Mouse (Mus musculus): ENCODE data around the gene Edc4. TPM values are rescaled to one million over a fixed set of nuclear protein-coding genes. Genes with fewer than 3 reads are reported as not detected.

Edc4 gene
- polyA plus RNA-seq, 1 experiment from 2014 or later: 50.9 TPM

DNA sequence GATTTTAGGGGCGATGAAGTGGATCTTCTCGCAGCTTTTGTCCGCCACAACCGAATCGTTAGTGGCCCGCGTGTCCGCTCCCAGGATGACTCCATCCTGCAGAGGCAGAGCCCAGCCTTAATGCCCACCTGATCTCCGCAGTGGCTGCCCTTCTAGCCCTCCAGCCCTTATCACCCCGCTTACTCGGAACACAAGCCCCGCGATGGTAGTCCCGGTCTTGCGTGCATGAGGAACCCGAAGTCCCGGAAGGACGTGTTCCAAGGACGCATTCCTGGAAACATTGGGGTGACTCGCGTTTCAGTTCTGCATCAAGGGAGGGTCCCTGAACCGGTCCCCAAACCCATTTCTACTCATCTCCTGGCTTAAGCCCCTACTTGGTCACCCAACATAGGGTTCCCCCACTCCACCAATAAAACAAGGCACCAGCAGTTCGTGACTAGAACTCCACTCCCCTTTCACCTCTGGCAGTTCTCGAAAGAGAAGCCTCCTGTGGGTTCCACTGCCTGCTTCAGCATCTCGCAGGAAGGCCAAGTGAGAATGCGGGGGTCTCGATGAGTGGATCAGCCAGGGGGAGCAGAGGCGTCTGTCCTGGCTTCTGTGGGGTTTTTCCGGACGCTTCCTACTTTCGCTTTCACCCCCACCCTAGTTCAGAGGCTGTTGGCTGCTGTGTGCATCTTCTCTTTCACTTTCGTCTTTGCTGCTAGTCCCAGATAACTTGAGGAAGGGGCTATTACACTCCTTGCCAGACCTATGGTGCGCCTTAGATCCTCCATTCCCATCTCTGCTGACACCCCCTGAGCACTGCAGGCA lies 57.0 kb downstream of the Edc4 start:
- DNase-seq (ENCODE audit: low read depth, low spot score) (no peak), ATAC-seq (peak; percentile 2)
- no peaks in the 10 kb centered on the region for H3K27me3 ChIP-seq
- CTCF ChIA-PET: interaction anchor here (0.6 to 1.0 kb wide), 2 partner anchors 10 to 21 kb away, joined by 3 read pairs; no protein-coding TSS in a partner anchor
- in situ Hi-C loops (cut with MboI; ENCODE audit: low pct_unique_long_range_greater_than_20kb): loop anchor here (5.0 to 10.0 kb wide), 2 partner anchors 105 to 223 kb away; no protein-coding TSS in a partner anchor
- no peak for TF ChIP-seq CTCF (IDR thresholded peaks at IDR 0.05)
- POLR2A ChIA-PET: interaction anchor here (0.5 to 1.2 kb wide), 4 partner anchors 8 to 107 kb away, joined by 3 to 4 read pairs (median 3); no protein-coding TSS in a partner anchor

DNA sequence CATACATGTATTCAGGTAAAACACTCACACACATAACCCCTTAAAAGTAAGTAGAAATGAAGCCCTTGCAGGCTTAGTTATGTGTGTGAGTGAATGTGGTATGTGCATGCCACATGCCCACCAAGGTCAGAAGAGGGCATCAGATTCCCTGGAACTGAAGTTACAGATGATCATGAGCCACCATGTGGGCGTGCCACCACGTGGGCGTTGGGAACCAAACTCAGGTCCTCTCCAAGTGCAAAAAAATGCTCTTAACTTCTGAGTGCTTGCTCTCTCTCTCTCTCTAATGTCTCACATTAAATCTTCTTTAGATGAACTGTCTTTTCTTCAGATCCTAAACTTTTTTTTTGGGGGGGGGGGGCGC lies 57.6 kb downstream of the Edc4 start, which contains the start of gene Psmb10:
Gene Psmb10, minus strand, starts transcription at position 139 of the 364 bp plus-strand sequence.
- POLR2A ChIA-PET: interaction anchor here (0.6 to 1.0 kb wide), 5 partner anchors 9 to 341 kb away, joined by 3 to 6 read pairs (median 3); no protein-coding TSS in a partner anchor
- TF ChIP-seq CTCF (IDR thresholded peaks at IDR 0.05): no peak
- in situ Hi-C loops (cut with MboI; ENCODE audit: low pct_unique_long_range_greater_than_20kb): loop anchor here (5.0 to 10.0 kb wide), 2 partner anchors 106 to 223 kb away; no protein-coding TSS in a partner anchor
- ATAC-seq: no peak
- no peak for DNase-seq (ENCODE audit: low read depth, low spot score)
- CTCF ChIA-PET: interaction anchor here (0.6 to 1.0 kb wide), 3 partner anchors 9 to 26 kb away, joined by 3 read pairs; no protein-coding TSS in a partner anchor
- H3K27me3 ChIP-seq: no peaks in the 10 kb centered on the region

DNA sequence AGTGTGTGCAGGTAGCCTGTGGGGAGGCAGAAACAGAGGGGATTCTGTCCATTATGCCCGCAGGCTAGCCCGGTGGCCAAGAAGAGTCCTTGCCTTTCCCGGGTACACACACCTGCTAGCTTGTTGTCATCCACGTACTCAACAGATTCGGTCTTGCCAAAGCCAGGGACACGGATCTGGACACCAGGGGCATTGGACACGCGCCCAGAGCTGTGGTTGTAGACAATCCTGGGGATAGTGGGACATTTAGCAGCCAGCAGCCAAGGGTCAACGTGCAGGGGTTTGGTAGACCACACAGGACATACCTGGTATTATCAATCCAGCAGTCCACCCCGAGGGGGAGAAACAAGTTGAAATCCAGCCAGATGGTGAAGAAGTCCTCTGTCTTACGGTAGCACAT lies 61.3 kb downstream of the Edc4 start:
- no peak for ATAC-seq
- ChIA-PET POLR2A (no interaction called here), CTCF (interaction anchor here (1.3 kb wide), 1 partner anchor 13 kb away, joined by 4 read pairs; no protein-coding TSS in a partner anchor)

DNA sequence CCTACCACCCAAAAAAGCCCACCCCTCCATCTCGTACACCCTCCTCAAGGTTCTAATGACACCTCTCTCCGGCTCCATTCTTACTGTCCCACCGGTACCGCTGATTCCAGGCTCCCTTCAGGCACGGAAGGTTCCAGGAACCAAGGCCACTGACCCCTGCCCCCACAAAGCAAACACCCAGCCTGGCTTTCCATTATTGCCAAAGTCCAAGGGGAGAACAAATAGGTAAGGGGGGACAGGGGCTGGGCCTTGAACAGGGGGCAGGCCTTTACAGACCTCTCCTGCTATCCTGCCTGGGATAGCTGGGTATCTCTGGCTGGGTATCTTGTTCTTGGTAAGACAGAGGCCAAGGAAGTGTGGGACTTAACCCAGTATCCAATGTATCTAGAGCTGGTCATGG lies 61.9 kb downstream of the Edc4 start:
- TF ChIP-seq CTCF (IDR thresholded peaks at IDR 0.05): no peak
- in situ Hi-C loops (cut with MboI; ENCODE audit: low pct_unique_long_range_greater_than_20kb): no loop called here
- POLR2A ChIA-PET: no interaction called here
- H3K27me3 ChIP-seq: no peaks in the 10 kb centered on the region
- DNase-seq (ENCODE audit: low read depth, low spot score) (no peak), ATAC-seq (no peak)
- CTCF ChIA-PET: interaction anchor here (1.3 kb wide), 1 partner anchor 13 kb away, joined by 4 read pairs; no protein-coding TSS in a partner anchor

More for the DNA sequence above, 61.3 kb downstream of the Edc4 start:
- DNase-seq (ENCODE audit: low read depth, low spot score): no peak
- H3K27me3 ChIP-seq: no peaks in the 10 kb centered on the region
- no peak for TF ChIP-seq CTCF (IDR thresholded peaks at IDR 0.05)
- in situ Hi-C loops (cut with MboI; ENCODE audit: low pct_unique_long_range_greater_than_20kb): no loop called here

DNA sequence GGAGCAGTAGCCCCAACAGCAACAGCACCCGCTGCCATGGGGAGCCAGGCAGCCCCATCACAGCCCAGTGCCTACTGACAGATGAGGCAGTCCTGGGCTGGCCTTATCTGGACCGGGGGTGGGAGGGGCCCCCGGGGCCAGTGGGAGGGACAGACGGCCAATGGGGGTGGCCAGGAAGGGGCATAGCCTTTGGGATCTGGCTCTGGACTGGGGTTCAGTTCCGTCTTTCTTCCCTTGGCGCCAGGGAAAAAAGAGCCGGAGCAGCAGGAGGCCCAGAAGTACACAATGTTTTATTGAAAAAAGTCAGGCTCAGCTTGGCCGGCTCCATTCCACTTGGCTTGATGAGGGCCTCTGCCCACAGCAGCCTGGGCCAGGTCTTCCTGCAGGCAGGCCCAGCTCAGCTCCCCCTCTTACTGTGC lies 62.6 kb downstream of the Edc4 start, which contains the start of gene Lcat:
Gene Lcat, minus strand, starts transcription at position 62 of the 419 bp plus-strand sequence.
- no peak for DNase-seq (ENCODE audit: low read depth, low spot score)
- ChIA-PET POLR2A (no interaction called here), CTCF (interaction anchor here (1.3 kb wide), 1 partner anchor 12 kb away, joined by 4 read pairs; no protein-coding TSS in a partner anchor)
- ATAC-seq: no peak
- TF ChIP-seq CTCF (IDR thresholded peaks at IDR 0.05): no peak
- in situ Hi-C loops (cut with MboI; ENCODE audit: low pct_unique_long_range_greater_than_20kb): no loop called here
- no peaks in the 10 kb centered on the region for H3K27me3 ChIP-seq

Other genes starting within 250 kb of the Edc4 start
- gene Ctcf, start 244.3 kb upstream of the Edc4 start, polyA plus RNA-seq (2021): 62.5 TPM
- gene Agrp, start 243.5 kb upstream of the Edc4 start, polyA plus RNA-seq (2021): 0.30 TPM
- 0.44 TPM for gene Carmil2, start 194.6 kb upstream of the Edc4 start, polyA plus RNA-seq (2021)
- gene Acd, start 179.8 kb upstream of the Edc4 start, polyA plus RNA-seq (2021): 39.2 TPM
- 23.3 TPM for gene Pard6a, start 179.7 kb upstream of the Edc4 start, polyA plus RNA-seq (2021)
- gene 4933405L10Rik, start 173.2 kb upstream of the Edc4 start, polyA plus RNA-seq (2021): 1.0 TPM
- gene Enkd1, start 172.7 kb upstream of the Edc4 start, polyA plus RNA-seq (2021): 39.5 TPM
- gene Gfod2, start 122.2 kb upstream of the Edc4 start, polyA plus RNA-seq (2021): 23.6 TPM
- 25.3 TPM for gene Ranbp10, start 53.5 kb upstream of the Edc4 start, polyA plus RNA-seq (2021)
- 0.24 TPM for gene Tsnaxip1, start 53.1 kb upstream of the Edc4 start, polyA plus RNA-seq (2021)
- 38.4 TPM for gene Cenpt, start 27.6 kb upstream of the Edc4 start, polyA plus RNA-seq (2021)
- gene Thap11, start 25.7 kb upstream of the Edc4 start, polyA plus RNA-seq (2021): 49.7 TPM
- gene Nutf2, start 20.3 kb upstream of the Edc4 start, polyA plus RNA-seq (2021): 19.1 TPM
- gene Nrn1l, start 12.7 kb downstream of the Edc4 start, polyA plus RNA-seq (2021): 0.47 TPM
- 36.4 TPM for gene Pskh1, start 19.6 kb downstream of the Edc4 start, polyA plus RNA-seq (2021)
- gene Ctrl, start 53.0 kb downstream of the Edc4 start, polyA plus RNA-seq (2021): 1.3 TPM
- 61.7 TPM for gene Psmb10, start 57.6 kb downstream of the Edc4 start, polyA plus RNA-seq (2021)
- gene Lcat, start 62.5 kb downstream of the Edc4 start, polyA plus RNA-seq (2021): 1.3 TPM
- 76.0 TPM for gene Slc12a4, start 85.2 kb downstream of the Edc4 start, polyA plus RNA-seq (2021)
- not detected for gene Dpep3, start 98.5 kb downstream of the Edc4 start, polyA plus RNA-seq (2021)
- 15.4 TPM for gene Dus2, start 110.5 kb downstream of the Edc4 start, polyA plus RNA-seq (2021)
- 0.14 TPM for gene Dpep2nb, start 125.1 kb downstream of the Edc4 start, polyA plus RNA-seq (2021)
- gene Ddx28, start 131.0 kb downstream of the Edc4 start, polyA plus RNA-seq (2021): 12.7 TPM
- gene Nfatc3, start 178.0 kb downstream of the Edc4 start, polyA plus RNA-seq (2021): 33.5 TPM